Mouse (Mus musculus): Measurements from ENCODE around the gene Mylk3. TPM values are rescaled to one million over a fixed set of nuclear protein-coding genes. Genes with fewer than 3 reads are reported as not detected.
A peak's percentile ranks its signal among the peaks of the same experiment; 100 is the strongest.

Mylk3 gene
- polyA plus RNA-seq, 1 experiment from 2014 or later = 15.6 TPM

DNA sequence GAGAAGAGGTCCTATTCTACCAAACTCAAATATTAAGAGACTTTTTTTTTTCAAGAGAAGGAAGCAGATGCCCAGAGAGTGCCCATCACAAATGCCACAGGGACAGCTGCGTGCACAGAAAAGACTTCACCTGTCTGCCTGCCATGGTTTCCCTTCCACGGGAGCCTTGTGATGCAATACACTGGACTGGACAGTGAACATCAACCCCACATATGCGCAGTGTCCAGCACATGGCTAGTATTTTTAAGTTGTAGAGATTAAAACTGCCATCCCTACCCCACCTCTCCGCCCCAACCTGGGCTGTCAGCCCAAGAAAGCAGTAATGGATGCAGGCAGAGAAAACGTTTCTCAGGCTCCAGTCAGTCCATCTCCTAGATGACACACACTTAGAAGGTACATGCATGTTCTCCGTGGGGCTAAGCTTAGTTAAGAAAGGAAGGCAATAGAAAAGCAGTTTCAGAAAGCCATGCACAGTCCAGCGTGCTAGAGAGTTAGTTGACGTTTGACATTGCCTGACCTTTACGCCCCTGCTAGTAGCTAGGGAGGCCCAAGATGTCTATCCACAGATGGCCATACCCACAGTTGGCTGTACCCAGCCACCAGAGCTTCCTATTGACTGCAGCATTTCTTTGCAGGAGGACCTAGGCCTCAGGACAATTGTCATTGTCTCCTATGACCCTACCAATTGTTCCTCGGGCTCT, 5.9 kb downstream of the Mylk3 start:
- no peak overlapping the region for H3K4me3 ChIP-seq (ENCODE audit: low read depth, low read length)
- H3K9me3 ChIP-seq (ENCODE audit: control insufficient read depth) = no peaks in the 10 kb centered on the region
- H3K36me3 ChIP-seq (ENCODE audit: control insufficient read depth, insufficient read depth) = no peaks in the 10 kb centered on the region
- H3K4me1 ChIP-seq (replicated peaks; ENCODE audit: control insufficient read depth, insufficient read depth, low read length) = 0 out of 2 replicates have a peak, but pooled peaks cover 4% of the 10 kb centered on the region
- H3K27me3 ChIP-seq (replicated peaks; ENCODE audit: control insufficient read depth, insufficient read depth, low read length) = no peaks in the 10 kb centered on the region
- WGBS = 58% methylated on average over 10 of the region's 10 CpGs
- no peak overlapping the region for H3K9ac ChIP-seq (ENCODE audit: low read depth, low read length)
- H3K27ac ChIP-seq (ENCODE audit: low read depth, low read length) = peak overlapping the region; percentile 46
- TF ChIP-seq CTCF (IDR thresholded peaks at IDR 0.05; ENCODE audit: low read depth) = no peak
- H3K4me2 ChIP-seq (replicated peaks; ENCODE audit: low read depth) = no peak overlapping the region; the same call in 1 of the 2 replicates
- ATAC-seq = no peak

DNA sequence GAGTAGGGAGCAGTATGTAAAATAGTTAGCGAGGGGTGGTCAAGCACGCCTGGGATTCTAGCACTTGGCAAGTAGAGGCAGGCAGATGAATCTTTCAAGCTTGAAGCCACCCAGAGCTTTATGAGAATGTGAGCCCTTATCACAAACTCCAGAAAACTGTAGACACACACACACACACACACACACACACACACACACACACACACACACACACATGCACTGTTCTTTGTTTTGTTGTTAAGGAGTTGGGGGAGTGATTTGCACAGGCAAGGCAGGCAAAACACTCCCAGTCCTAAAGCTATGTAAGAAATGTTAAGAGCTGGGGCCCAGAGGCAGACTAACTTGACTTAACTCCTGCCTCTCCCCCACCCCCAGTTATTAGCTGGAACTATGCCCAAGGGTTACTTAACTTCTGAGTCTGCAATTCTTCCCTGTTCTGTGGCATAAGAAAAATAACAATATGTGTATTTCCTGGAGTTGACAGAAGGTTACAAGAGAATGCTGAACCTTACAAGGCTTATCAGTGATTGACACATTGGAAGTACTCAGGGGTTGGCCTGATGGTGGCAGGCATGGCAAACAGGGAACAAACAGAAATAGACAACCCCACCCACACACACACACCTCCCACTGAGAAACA, 6.9 kb downstream of the Mylk3 start:
- peak; percentile 41 for TF ChIP-seq CTCF (IDR thresholded peaks at IDR 0.05; ENCODE audit: low read depth)
- peak; percentile 90 for ATAC-seq
- H3K4me3 ChIP-seq (ENCODE audit: low read depth, low read length) = no peak overlapping the region
- 0 out of 2 replicates have a peak, but pooled peaks cover 4% of the 10 kb centered on the region for H3K4me1 ChIP-seq (replicated peaks; ENCODE audit: control insufficient read depth, insufficient read depth, low read length)
- H3K9ac ChIP-seq (ENCODE audit: low read depth, low read length) = no peak overlapping the region
- H3K36me3 ChIP-seq (ENCODE audit: control insufficient read depth, insufficient read depth) = no peaks in the 10 kb centered on the region
- WGBS = 19% methylated on average over 2 of the region's 2 CpGs
- no peaks in the 10 kb centered on the region for H3K27me3 ChIP-seq (replicated peaks; ENCODE audit: control insufficient read depth, insufficient read depth, low read length)
- H3K4me2 ChIP-seq (replicated peaks; ENCODE audit: low read depth) = peak overlapping the region; percentile 13; the same call in 1 of the 2 replicates
- no peaks in the 10 kb centered on the region for H3K9me3 ChIP-seq (ENCODE audit: control insufficient read depth)
- H3K27ac ChIP-seq (ENCODE audit: low read depth, low read length) = peak overlapping the region; percentile 62; the same call in 1 of the 2 replicates

DNA sequence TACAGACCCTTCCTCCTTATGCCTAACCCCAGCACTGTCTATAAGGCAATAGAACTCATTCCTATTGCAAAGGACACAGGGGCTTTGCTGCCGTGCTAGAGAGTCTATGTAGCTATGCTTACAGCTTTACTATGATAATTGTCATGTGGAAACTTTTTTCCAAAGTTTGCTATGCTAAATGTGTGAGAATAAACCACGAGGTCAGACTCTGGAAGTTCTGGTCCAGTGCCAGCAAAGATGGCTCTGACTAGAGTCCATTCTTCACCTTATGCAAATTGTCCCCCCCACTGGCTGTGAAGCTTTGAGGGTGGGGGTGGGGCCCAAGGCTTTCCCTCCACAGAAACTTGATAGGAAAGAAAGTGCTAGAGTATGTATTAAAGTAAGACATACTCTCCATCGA, 9.6 kb downstream of the Mylk3 start:
- WGBS = 41% methylated on average over 3 of the region's 3 CpGs
- Histone ChIP-seq H3K9me3 (ENCODE audit: control insufficient read depth) (no peaks in the 10 kb centered on the region), H3K36me3 (ENCODE audit: control insufficient read depth, insufficient read depth) (no peaks in the 10 kb centered on the region), H3K27ac (ENCODE audit: low read depth, low read length) (no peak overlapping the region), H3K4me3 (ENCODE audit: low read depth, low read length) (no peak overlapping the region), H3K27me3 (replicated peaks; ENCODE audit: control insufficient read depth, insufficient read depth, low read length) (no peaks in the 10 kb centered on the region), H3K4me1 (replicated peaks; ENCODE audit: control insufficient read depth, insufficient read depth, low read length) (0 out of 2 replicates have a peak, but pooled peaks cover 4% of the 10 kb centered on the region), H3K9ac (ENCODE audit: low read depth, low read length) (no peak overlapping the region), H3K4me2 (replicated peaks; ENCODE audit: low read depth) (no peak overlapping the region)
- no peak for ATAC-seq
- TF ChIP-seq CTCF (IDR thresholded peaks at IDR 0.05; ENCODE audit: low read depth) = no peak

DNA sequence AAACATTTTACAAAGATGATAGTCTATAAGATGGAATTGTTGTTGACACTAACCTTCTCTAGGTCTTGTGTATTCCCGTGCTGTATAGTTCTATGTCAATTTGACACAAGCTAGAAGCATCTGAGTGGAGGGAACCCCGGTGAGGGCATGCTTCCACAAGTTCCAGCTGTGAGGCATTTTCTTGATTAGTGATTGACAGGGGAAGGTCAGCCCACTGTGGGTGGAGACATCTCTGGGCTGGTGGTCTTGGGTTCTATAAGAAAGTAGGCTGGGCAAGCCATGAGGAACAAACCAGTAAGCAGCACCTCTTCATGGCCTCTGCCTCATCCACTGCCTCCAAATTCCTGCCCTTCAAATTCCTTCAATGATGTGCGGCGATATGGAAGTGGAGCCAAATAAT, 11.9 kb downstream of the Mylk3 start:
- Histone ChIP-seq H3K27me3 (replicated peaks; ENCODE audit: control insufficient read depth, insufficient read depth, low read length) (no peaks in the 10 kb centered on the region), H3K9me3 (ENCODE audit: control insufficient read depth) (no peaks in the 10 kb centered on the region), H3K9ac (ENCODE audit: low read depth, low read length) (no peak overlapping the region), H3K4me2 (replicated peaks; ENCODE audit: low read depth) (no peak overlapping the region), H3K36me3 (ENCODE audit: control insufficient read depth, insufficient read depth) (no peaks in the 10 kb centered on the region), H3K4me1 (replicated peaks; ENCODE audit: control insufficient read depth, insufficient read depth, low read length) (no peaks in the 10 kb centered on the region), H3K4me3 (ENCODE audit: low read depth, low read length) (no peak overlapping the region), H3K27ac (ENCODE audit: low read depth, low read length) (no peak overlapping the region)
- no peak for TF ChIP-seq CTCF (IDR thresholded peaks at IDR 0.05; ENCODE audit: low read depth)
- WGBS = 60% methylated on average over 4 of the region's 4 CpGs
- ATAC-seq = no peak

DNA sequence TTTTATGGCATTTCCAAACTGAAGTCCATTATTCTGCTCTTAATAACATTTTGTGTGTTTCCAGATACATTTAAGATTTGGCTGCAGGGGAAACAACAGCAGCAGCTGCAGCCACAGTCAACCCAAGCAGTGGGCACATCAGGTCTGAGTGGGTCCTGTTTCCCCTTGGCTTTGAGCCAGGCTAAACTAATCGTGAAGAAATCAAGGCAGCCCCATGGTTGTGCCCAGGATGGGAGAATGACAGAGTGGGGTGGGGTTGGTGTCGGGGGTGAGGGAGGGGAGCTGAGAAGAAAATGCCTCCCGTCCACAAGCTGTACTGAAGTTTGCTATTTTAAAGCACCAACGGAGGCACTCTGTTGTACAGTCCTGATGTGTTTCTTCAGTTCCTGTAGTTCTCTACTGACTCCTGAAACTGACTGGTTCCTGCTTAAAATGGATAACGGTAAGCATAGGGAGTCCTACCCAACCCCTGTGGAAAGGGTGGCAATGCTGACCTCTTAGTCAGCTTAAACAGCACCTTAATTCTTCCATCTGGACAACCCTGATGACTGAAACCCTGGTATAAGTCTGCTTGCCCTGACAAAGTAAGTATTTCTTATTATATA, 12.6 kb downstream of the Mylk3 start:
- ATAC-seq = no peak
- H3K36me3 ChIP-seq (ENCODE audit: control insufficient read depth, insufficient read depth) = no peaks in the 10 kb centered on the region
- no peak overlapping the region for H3K27ac ChIP-seq (ENCODE audit: low read depth, low read length)

DNA sequence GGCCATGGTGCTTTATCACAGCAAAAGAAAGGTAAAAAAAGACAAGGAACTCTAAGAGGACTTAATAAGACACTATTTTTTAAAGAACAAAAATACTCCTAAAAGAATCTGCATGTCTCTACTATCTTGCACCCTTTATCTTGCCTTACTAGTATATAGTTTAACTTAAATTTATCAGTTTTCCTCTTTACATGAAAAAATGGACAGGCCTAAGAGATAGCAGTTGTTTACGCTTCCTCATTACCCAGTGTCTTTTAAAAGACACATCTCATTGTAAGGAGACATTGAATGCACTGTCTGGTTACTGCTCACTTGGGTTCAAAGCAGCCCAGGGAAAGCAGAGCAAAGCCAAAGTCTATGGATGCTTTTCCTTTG, 13.7 kb downstream of the Mylk3 start:
- no peak overlapping the region for H3K4me2 ChIP-seq (replicated peaks; ENCODE audit: low read depth)
- H3K4me1 ChIP-seq (replicated peaks; ENCODE audit: control insufficient read depth, insufficient read depth, low read length) = no peaks in the 10 kb centered on the region
- no peak for TF ChIP-seq CTCF (IDR thresholded peaks at IDR 0.05; ENCODE audit: low read depth)
- H3K9ac ChIP-seq (ENCODE audit: low read depth, low read length) = no peak overlapping the region
- 91% methylated on average over 1 of the region's 1 CpGs for WGBS
- no peaks in the 10 kb centered on the region for H3K9me3 ChIP-seq (ENCODE audit: control insufficient read depth)
- no peaks in the 10 kb centered on the region for H3K27me3 ChIP-seq (replicated peaks; ENCODE audit: control insufficient read depth, insufficient read depth, low read length)
- no peak overlapping the region for H3K4me3 ChIP-seq (ENCODE audit: low read depth, low read length)
- H3K36me3 ChIP-seq (ENCODE audit: control insufficient read depth, insufficient read depth) = no peaks in the 10 kb centered on the region
- H3K27ac ChIP-seq (ENCODE audit: low read depth, low read length) = no peak overlapping the region
- no peak for ATAC-seq

More for the DNA sequence above, 12.6 kb downstream of the Mylk3 start:
- H3K4me3 ChIP-seq (ENCODE audit: low read depth, low read length) = no peak overlapping the region
- WGBS = 50% methylated on average over 5 of the region's 5 CpGs
- no peaks in the 10 kb centered on the region for H3K27me3 ChIP-seq (replicated peaks; ENCODE audit: control insufficient read depth, insufficient read depth, low read length)
- no peak overlapping the region for H3K9ac ChIP-seq (ENCODE audit: low read depth, low read length)
- H3K4me2 ChIP-seq (replicated peaks; ENCODE audit: low read depth) = no peak overlapping the region
- TF ChIP-seq CTCF (IDR thresholded peaks at IDR 0.05; ENCODE audit: low read depth) = no peak
- no peaks in the 10 kb centered on the region for H3K9me3 ChIP-seq (ENCODE audit: control insufficient read depth)
- H3K4me1 ChIP-seq (replicated peaks; ENCODE audit: control insufficient read depth, insufficient read depth, low read length) = no peaks in the 10 kb centered on the region
